Mouse (Mus musculus) heart, adult 2 months (tissue): Measurements from ENCODE around the gene Snx1.

Source experiments
- CTCF ChIP-seq: fragments of 200-600 bp; IDR thresholded peaks from 2 replicates; pipeline ENCODE4 v1.8.1; 2022; ENCODE audit warnings: antibody characterized with exemption, mild to moderate bottlenecking, moderate library complexity
- POLR2A ChIP-seq: fragments of 200-500 bp; IDR thresholded peaks from 2 replicates; pipeline ENCODE4 v1.6.1; 2011; ENCODE audit warnings: mild to moderate bottlenecking, low read depth, low read length, control low read depth; ENCODE audit not compliant: insufficient read depth

GRCm38 (mm10) chr9:66084171-66084570 lies 42.2 kb downstream of the Snx1 start:
- TF ChIP-seq CTCF (no peak), POLR2A (no peak)
